Mouse (Mus musculus) hematopoietic multipotent progenitor cell, adult 10-12 weeks (in vitro differentiated cells): ENCODE measurements around the gene Zranb3. TPM values are rescaled to one million over a fixed set of nuclear protein-coding genes. Genes with fewer than 3 reads are reported as not detected.

Experiments used
- polyA plus RNA-seq: library from polyadenylated mRNA; stranded (reverse); fragments of >175 nt; gene quantifications from 2 replicates; pipeline ENCODE4 v1.2.3, GENCODE M21; 2012; ENCODE audit warnings: low replicate concordance

Gene Zranb3
- polyA plus RNA-seq = 0.42 and 0.77 TPM in 2 replicates

GRCm38 (mm10) chr1:128102641-128103461 lies at the start of gene Zranb3, which contains the start of gene R3hdm1:
Gene Zranb3 (minus strand): TSS chr1:128103047.
Gene R3hdm1 (plus strand): TSS chr1:128103301.

Other genes with a start within 250 kb of the Zranb3 start
- gene Map3k19, start 248.0 kb downstream of the Zranb3 start, polyA plus RNA-seq = 0.10 and 0.18 TPM in 2 replicates
- gene Rab3gap1, start 234.3 kb downstream of the Zranb3 start, polyA plus RNA-seq = 42.2 and 59.3 TPM in 2 replicates
- gene R3hdm1, start 254 bp upstream of the Zranb3 start, polyA plus RNA-seq = 62.3 and 71.9 TPM in 2 replicates
- gene Ubxn4, start 140.9 kb upstream of the Zranb3 start, polyA plus RNA-seq = 18.9 and 26.3 TPM in 2 replicates
- not detected in 2 replicates for gene Lct, start 225.3 kb upstream of the Zranb3 start, polyA plus RNA-seq